Mouse (Mus musculus) telencephalon, adult 2 months (tissue): ENCODE data around the gene Sfmbt1.

Experiments used
- DNase-seq: peaks from one replicate; pipeline ENCODE4 v3.0.0-alpha.2; 2011; ENCODE audit warnings: low read depth, low spot score

Sfmbt1 gene

GRCm38 (mm10) chr14:30826174-30827140 is 111.8 kb downstream of the Sfmbt1 start:
- DNase-seq: no peak

GRCm38 (mm10) chr14:30827480-30827879 is 112.8 kb downstream of the Sfmbt1 start:
- no peak for DNase-seq

GRCm38 (mm10) chr14:30828077-30828476 is 113.4 kb downstream of the Sfmbt1 start:
- DNase-seq: no peak

- DNase-seq: no peak
Observed at GRCm38 (mm10) chr14:30828635-30829460, 114.2 kb downstream of the Sfmbt1 start.

GRCm38 (mm10) chr14:30837416-30837996 is 122.9 kb downstream of the Sfmbt1 start:
- no peak for DNase-seq

GRCm38 (mm10) chr14:30843701-30844100 is 129.1 kb downstream of the Sfmbt1 start:
- no peak for DNase-seq

- no peak for DNase-seq
Observed at GRCm38 (mm10) chr14:30850504-30850903, 135.9 kb downstream of the Sfmbt1 start.

GRCm38 (mm10) chr14:30852325-30852724 is 137.7 kb downstream of the Sfmbt1 start:
- DNase-seq: no peak

GRCm38 (mm10) chr14:30855316-30855715 is 140.7 kb downstream of the Sfmbt1 start:
- no peak for DNase-seq

GRCm38 (mm10) chr14:30856885-30857507 is 142.3 kb downstream of the Sfmbt1 start:
- DNase-seq: no peak

GRCm38 (mm10) chr14:30857990-30858389 is 143.3 kb downstream of the Sfmbt1 start:
- no peak for DNase-seq

GRCm38 (mm10) chr14:30861421-30862125 is 146.9 kb downstream of the Sfmbt1 start:
- DNase-seq: no peak

- DNase-seq: no peak
Observed at GRCm38 (mm10) chr14:30862368-30862767, 147.7 kb downstream of the Sfmbt1 start.

- no peak for DNase-seq
Observed at GRCm38 (mm10) chr14:30865311-30865710, 150.7 kb downstream of the Sfmbt1 start.

- no peak for DNase-seq
Observed at GRCm38 (mm10) chr14:30867042-30867441, 152.4 kb downstream of the Sfmbt1 start.

GRCm38 (mm10) chr14:30868826-30869225 is 154.2 kb downstream of the Sfmbt1 start:
- DNase-seq: no peak

GRCm38 (mm10) chr14:30869391-30869801 is 154.7 kb downstream of the Sfmbt1 start:
- no peak for DNase-seq

- DNase-seq: peak; percentile 52
Observed at GRCm38 (mm10) chr14:30870206-30871147, 155.8 kb downstream of the Sfmbt1 start.
